Mouse (Mus musculus) MEL (cell line): ENCODE results near the gene Tmem108. TPM values are rescaled to one million over a fixed set of nuclear protein-coding genes. Genes with fewer than 3 reads are reported as not detected.

Experiments
- DNase-seq: peaks from one replicate; pipeline ENCODE4 v3.0.0; 2011; ENCODE audit warnings: low read depth, low spot score
- H3K27ac ChIP-seq: 2 replicates; pipeline ENCODE4 v1.5.1; 2012; ENCODE audit warnings: low read depth, mild to moderate bottlenecking, control low read depth, low read length, moderate library complexity; ENCODE audit not compliant: control insufficient read depth
- H3K27me3 ChIP-seq, 2 experiments: fragments of 150-350 bp in 1 of 2; sonication (generic) in 1 of 2; 2 replicates each; pipeline ENCODE4 v1.6.1; 2012; ENCODE audit warnings: low read length in 2 of 2, mild to moderate bottlenecking in 2 of 2, improper control_type of control experiment in 1 of 2, moderate library complexity in 1 of 2; ENCODE audit not compliant: insufficient read depth in 2 of 2, control insufficient read depth in 1 of 2
- H3K36me3 ChIP-seq, 2 experiments: 2 replicates each; pipeline ENCODE4 v1.6.1; 2012 to 2014; ENCODE audit warnings: low read length in 2 of 2, improper control_type of control experiment in 1 of 2, inconsistent platforms in 1 of 2, mild to moderate bottlenecking in 1 of 2; ENCODE audit not compliant: insufficient read depth in 2 of 2, control insufficient read depth in 1 of 2
- H3K4me1 ChIP-seq, 2 experiments: fragments of 150-350 bp in 1 of 2; sonication (generic) in 1 of 2; 2 replicates each; pipeline ENCODE4 v1.6.1; 2012; ENCODE audit warnings: low read length in 2 of 2, improper control_type of control experiment in 1 of 2, mild to moderate bottlenecking in 1 of 2; ENCODE audit not compliant: insufficient read depth in 2 of 2, control insufficient read depth in 1 of 2
- H3K4me3 ChIP-seq, 2 experiments: fragments of 150-350 bp in 1 of 2; sonication (generic) in 1 of 2; 2 replicates each; pipeline ENCODE4 v1.5.1; 2012; ENCODE audit warnings: low read depth in 2 of 2, low read length in 2 of 2, mild to moderate bottlenecking in 2 of 2, moderate library complexity in 2 of 2, control low read depth in 1 of 2, improper control_type of control experiment in 1 of 2; ENCODE audit not compliant: control insufficient read depth in 1 of 2, insufficient read depth in 1 of 2
- H3K79me2 ChIP-seq: 2 replicates; pipeline ENCODE4 v1.6.1; 2012; ENCODE audit warnings: mild to moderate bottlenecking, low read length, moderate library complexity; ENCODE audit not compliant: control insufficient read depth, poor library complexity, insufficient read depth
- H3K9ac ChIP-seq: 2 replicates; pipeline ENCODE4 v1.6.1; 2012; ENCODE audit warnings: low read depth, mild to moderate bottlenecking, control low read depth, low read length, moderate library complexity; ENCODE audit not compliant: control insufficient read depth, poor library complexity, severe bottlenecking
- H3K9me3 ChIP-seq: fragments of 150-350 bp; sonication (generic); replicated peaks from 2 replicates; pipeline ENCODE4 v1.6.1; 2012; ENCODE audit warnings: mild to moderate bottlenecking, low read length, improper control_type of control experiment, moderate library complexity; ENCODE audit not compliant: insufficient read depth
- BHLHE40 ChIP-seq: IDR thresholded peaks from 2 replicates; pipeline ENCODE4 v1.6.1; 2012; ENCODE audit warnings: low read depth, mild to moderate bottlenecking, inconsistent platforms, low read length, improper control_type of control experiment, borderline replicate concordance
- ELF1 ChIP-seq: IDR thresholded peaks from 2 replicates; pipeline ENCODE4 v1.6.1; 2014; ENCODE audit warnings: low read depth, mild to moderate bottlenecking, inconsistent platforms, low read length, improper control_type of control experiment, moderate library complexity
- HCFC1 ChIP-seq: IDR thresholded peaks from 2 replicates; pipeline ENCODE4 v1.6.1; 2012; ENCODE audit warnings: low read depth, mild to moderate bottlenecking, inconsistent platforms, low read length, improper control_type of control experiment, moderate library complexity
- NELFE ChIP-seq: IDR thresholded peaks from 2 replicates; pipeline ENCODE4 v1.6.1; 2011; ENCODE audit warnings: low read depth, low read length, improper control_type of control experiment
- NRF1 ChIP-seq: IDR thresholded peaks from 2 replicates; pipeline ENCODE4 v1.6.1; 2014; ENCODE audit warnings: low read depth, mild to moderate bottlenecking, inconsistent platforms, low read length, improper control_type of control experiment, moderate library complexity; ENCODE audit not compliant: poor library complexity, insufficient read depth, severe bottlenecking
- TBP ChIP-seq: IDR thresholded peaks from 2 replicates; pipeline ENCODE4 v1.8.0; 2011; ENCODE audit warnings: low read depth, low read length, improper control_type of control experiment
- TCF12 ChIP-seq: IDR thresholded peaks from 2 replicates; pipeline ENCODE4 v1.6.1; 2014; ENCODE audit warnings: low read depth, mild to moderate bottlenecking, inconsistent platforms, low read length, improper control_type of control experiment, moderate library complexity
- USF2 ChIP-seq, 2 experiments: IDR thresholded peaks; 2 replicates each; pipeline ENCODE4 v1.6.1; 2011 to 2012; ENCODE audit warnings: improper control_type of control experiment in 2 of 2, low read length in 2 of 2, borderline replicate concordance in 1 of 2, inconsistent platforms in 1 of 2, low read depth in 1 of 2, mild to moderate bottlenecking in 1 of 2; ENCODE audit not compliant: insufficient read depth in 1 of 2
- ZNF384 ChIP-seq: IDR thresholded peaks from 2 replicates; pipeline ENCODE4 v1.6.1; 2012; ENCODE audit warnings: low read depth, mild to moderate bottlenecking, inconsistent platforms, low read length, improper control_type of control experiment
- polyA plus RNA-seq, 2 experiments: library from polyadenylated mRNA; stranded (reverse) in 1 of 2; unstranded in 1 of 2; fragments of >175 nt in 1 of 2; fragments of >200 nt in 1 of 2; gene quantifications; 2 replicates each; pipeline versions ENCODE4 v1.2.1 to v1.2.4; 2012; ENCODE audit warnings: low replicate concordance in 2 of 2, low read depth in 1 of 2; ENCODE audit not compliant: insufficient read length in 2 of 2, insufficient read depth in 1 of 2, missing spikeins in 1 of 2
- total RNA-seq: library from RNA; depleted of rRNA; stranded (reverse); fragments of 300-350 nt; gene quantifications from 2 replicates; pipeline ENCODE4 v1.2.3, GENCODE M21; 2012

The Tmem108 gene
- total and polyA plus RNA-seq, 3 experiments, result not detected

DNA sequence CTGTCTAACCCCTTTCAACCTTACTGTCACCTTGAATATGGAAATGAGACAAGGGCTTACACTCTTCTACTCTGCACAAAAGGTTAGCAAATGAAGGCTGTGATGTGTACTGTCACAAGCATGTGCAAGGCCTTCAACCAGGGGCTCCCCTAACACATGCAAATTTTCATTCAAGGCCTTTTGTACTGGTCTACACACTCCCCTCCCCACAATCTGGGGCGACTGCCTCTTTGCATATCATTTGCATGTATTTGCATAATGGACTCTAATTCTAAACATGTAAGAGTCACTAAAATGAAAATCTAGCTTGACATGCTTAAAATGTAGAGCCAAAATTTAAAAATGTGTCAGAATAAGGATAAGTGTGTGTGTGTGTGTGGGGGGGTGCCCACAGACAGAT, 257.0 kb downstream of the Tmem108 start:
- no peak for TF ChIP-seq ZNF384
- no peak for TF ChIP-seq NRF1
- no peak for TF ChIP-seq ELF1
- no peak for TF ChIP-seq TCF12
- no peak for TF ChIP-seq HCFC1
- no peak for TF ChIP-seq USF2 (IDR thresholded peaks at IDR 0.05; ENCODE audit: borderline replicate concordance in 1 of 2, insufficient read depth in 1 of 2, low read depth in 1 of 2, low read length in 2 of 2)
- TF ChIP-seq BHLHE40, result no peak
- H3K79me2 ChIP-seq, result no peaks in the 10 kb centered on the region
- DNase-seq, result no peak

GRCm38 (mm10) chr9:103503586-103504298, 257.9 kb downstream of the Tmem108 start:
- Histone ChIP-seq H3K27me3 (no peaks in the 10 kb centered on the region), H3K9ac (no peak overlapping the region), H3K4me1 (no peaks in the 10 kb centered on the region), H3K27ac (no peak overlapping the region), H3K79me2 (no peaks in the 10 kb centered on the region), H3K4me3 (no peak overlapping the region)
- TF ChIP-seq TBP, result no peak
- TF ChIP-seq, all 39 proteins: peak for 0
- Histone ChIP-seq H3K36me3 (no peaks in the 10 kb centered on the region), H3K9me3 (no peaks in the 10 kb centered on the region)
- DNase-seq, result peak; percentile 2

More for the DNA sequence above, 257.0 kb downstream of the Tmem108 start:
- no peaks in the 10 kb centered on the region for H3K4me1 ChIP-seq
- no peaks in the 10 kb centered on the region for H3K9me3 ChIP-seq
- H3K36me3 ChIP-seq, result no peaks in the 10 kb centered on the region
- no peaks in the 10 kb centered on the region for H3K27me3 ChIP-seq
- H3K9ac ChIP-seq, result no peak overlapping the region
- H3K4me3 ChIP-seq, result no peak overlapping the region
- H3K27ac ChIP-seq, result no peak overlapping the region

DNA sequence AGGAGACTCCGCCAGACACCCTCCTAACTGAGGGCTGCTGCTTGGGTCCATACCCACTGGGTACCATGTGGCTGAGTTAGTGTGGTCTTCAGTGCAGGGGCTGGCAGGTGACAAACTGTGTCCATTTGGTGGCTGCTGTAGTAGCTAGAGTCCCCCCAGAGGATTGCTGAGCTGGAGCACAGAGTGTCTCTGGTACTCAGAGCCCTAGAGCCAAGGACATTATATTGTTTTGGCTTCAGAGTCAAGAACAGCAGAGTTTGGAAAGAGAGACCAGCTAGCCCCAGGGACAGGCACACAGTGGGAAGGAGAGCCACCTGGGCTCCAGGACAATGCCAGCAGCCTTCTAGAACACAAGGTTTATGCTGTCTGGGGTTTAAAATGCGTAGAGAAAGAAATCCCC, 259.0 kb downstream of the Tmem108 start:
- TF ChIP-seq NELFE, result no peak
- TF ChIP-seq, all 39 proteins: peak for 0
- no peak overlapping the region for H3K9ac ChIP-seq
- no peak overlapping the region for H3K27ac ChIP-seq
- H3K9me3 ChIP-seq, result no peaks in the 10 kb centered on the region
- H3K4me3 ChIP-seq, result no peak overlapping the region
- no peaks in the 10 kb centered on the region for H3K4me1 ChIP-seq
- no peak for DNase-seq
- H3K79me2 ChIP-seq, result no peaks in the 10 kb centered on the region
- no peaks in the 10 kb centered on the region for H3K27me3 ChIP-seq
- no peaks in the 10 kb centered on the region for H3K36me3 ChIP-seq
